Mouse (Mus musculus): ENCODE results near the gene Rbm18.

Rbm18 gene

GRCm38 (mm10) chr2:36104436-36104955, 32.1 kb downstream of the Rbm18 start:
- no peak for DNase-seq

DNA sequence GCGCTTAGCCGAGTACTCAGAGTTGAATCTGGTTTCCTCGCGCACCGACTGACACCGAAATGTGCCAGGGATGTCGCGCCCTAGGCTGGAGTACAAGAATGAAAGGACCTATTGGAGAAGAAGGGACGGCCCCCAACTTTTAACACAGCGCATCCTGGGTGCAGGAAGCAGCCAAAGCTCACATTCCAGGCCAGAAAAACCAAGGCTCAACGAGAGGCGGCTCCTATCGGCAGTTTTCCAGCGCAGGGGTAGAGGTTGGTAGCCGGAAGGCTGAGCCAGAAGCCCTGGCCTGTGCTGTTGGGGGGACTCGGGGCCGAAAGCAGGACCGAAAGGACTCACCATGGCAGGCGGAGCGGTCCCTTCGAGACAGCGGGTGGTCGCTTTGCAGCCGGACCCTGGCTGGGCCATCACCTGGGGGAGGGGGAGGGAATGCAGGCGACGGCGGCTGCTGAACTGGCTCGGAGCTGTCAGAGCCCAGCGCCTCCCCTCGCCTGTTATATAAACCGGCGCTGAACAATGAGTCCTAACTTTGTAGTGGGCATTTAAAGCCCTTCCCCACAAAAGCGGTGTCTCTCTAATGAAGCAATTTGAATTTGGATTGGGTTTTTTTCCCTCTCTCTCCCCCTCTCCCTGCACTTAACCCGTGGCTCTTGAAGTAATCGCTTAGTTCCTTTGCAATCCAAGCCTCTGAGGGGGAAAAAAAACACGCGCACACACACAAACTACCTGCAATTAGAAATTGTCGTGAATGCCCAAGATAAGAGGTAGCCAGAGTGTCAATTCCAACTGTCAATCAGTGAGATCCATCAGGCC, 32.8 kb downstream of the Rbm18 start:
- no peak for DNase-seq

DNA sequence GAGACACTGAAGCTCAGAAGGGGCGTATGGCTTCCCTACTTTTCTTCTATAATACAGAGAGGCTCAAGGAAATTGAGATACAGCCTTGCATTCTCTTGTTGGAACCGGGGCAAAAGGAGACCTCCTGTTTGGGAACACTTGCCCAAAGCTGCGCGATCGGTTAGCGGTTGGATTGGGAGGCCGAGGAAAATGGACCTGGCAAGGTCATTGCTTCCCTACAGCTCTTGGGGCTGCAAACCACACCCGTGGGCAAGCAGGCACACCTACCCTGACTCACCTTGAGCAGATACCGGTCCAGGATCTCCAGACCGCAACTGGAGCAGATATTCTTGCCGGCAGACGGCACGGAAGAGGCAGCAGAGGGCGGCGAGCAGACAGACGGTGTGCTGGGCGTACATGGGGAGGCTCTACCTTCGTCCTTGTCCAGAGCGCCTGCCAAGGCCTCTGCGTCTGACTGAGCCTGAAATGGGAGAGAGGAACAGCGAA, 33.5 kb downstream of the Rbm18 start:
- DNase-seq = peak; percentile 89

- DNase-seq = no peak
Observed at GRCm38 (mm10) chr2:36102559-36102946, 34.0 kb downstream of the Rbm18 start.

GRCm38 (mm10) chr2:36101866-36102558, 34.6 kb downstream of the Rbm18 start:
- no peak for DNase-seq

- DNase-seq = peak; percentile 92
Observed at GRCm38 (mm10) chr2:36099739-36100138, 36.8 kb downstream of the Rbm18 start.

GRCm38 (mm10) chr2:36098021-36098420, 38.6 kb downstream of the Rbm18 start:
- DNase-seq = no peak

DNA sequence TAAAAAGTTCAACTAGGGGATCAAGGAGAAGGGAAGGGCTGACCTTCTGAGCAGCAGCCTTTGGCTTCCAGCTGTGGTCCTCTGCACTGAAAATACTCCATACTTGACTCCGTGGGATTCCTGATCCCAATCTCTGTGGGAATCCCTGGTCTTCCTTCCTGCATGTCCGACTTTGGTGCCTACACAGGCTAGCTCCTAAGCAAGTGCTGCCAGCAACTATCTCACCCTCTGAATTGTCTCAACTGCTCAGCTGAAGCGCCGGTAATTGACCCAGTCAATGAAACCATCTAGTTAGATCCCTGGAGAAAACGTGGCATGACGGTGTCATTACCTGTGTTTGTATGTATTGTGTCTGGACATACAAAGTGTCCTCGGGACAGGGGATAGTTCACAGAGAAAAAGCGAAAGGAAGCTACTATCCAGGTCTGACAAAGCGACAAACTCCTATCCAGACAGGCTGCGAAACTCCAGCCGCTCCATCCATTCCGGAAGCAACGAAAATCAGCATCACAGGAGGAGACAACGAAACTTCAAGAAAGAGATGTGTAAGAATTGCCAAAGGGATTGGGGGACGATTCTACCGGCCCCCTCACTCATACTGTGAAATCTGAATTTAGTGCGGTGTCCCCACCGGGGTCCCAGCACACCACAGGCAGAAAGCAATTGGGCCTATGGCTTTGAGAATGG, 39.3 kb downstream of the Rbm18 start:
- no peak for DNase-seq

GRCm38 (mm10) chr2:36093914-36094475, 42.6 kb downstream of the Rbm18 start:
- DNase-seq = no peak

DNA sequence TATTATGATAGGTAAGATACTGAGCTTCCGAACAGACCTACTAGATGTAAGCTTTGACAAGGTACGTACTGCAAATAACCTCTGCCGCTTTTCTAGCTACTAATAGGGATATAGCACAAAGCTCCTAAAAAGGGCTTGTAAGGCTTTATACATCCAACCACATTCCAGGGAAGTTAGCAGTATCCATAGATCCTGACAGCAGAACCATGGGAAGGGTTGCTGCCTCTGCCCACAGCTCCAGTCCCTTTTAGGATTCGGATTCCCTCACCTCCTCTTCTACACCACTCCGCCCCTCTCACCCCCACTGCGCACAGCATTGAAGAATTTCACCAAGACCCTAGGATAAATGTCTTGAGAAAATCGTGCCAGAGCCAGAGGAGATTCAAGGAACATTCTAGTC, 43.3 kb downstream of the Rbm18 start:
- DNase-seq = no peak

DNA sequence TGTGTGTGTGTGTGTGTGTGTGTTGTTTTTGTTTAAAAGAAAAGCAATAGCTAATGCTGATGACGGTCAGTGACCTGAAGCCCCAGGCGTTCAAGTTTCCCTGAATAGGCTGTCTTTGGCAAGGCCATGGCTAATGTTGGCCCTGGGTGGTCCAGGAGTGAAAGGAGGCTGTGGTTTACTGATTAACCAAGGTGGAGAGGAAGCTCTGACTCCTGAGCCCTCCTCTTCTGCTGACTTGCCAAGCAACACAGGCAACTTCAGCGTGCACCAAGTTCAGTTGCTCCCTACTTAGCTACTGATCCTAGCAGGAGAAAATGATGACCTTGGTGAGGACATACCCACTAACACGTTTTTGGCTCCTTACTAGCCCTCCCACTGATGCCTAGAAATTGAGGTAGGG, 43.8 kb downstream of the Rbm18 start:
- no peak for DNase-seq

DNA sequence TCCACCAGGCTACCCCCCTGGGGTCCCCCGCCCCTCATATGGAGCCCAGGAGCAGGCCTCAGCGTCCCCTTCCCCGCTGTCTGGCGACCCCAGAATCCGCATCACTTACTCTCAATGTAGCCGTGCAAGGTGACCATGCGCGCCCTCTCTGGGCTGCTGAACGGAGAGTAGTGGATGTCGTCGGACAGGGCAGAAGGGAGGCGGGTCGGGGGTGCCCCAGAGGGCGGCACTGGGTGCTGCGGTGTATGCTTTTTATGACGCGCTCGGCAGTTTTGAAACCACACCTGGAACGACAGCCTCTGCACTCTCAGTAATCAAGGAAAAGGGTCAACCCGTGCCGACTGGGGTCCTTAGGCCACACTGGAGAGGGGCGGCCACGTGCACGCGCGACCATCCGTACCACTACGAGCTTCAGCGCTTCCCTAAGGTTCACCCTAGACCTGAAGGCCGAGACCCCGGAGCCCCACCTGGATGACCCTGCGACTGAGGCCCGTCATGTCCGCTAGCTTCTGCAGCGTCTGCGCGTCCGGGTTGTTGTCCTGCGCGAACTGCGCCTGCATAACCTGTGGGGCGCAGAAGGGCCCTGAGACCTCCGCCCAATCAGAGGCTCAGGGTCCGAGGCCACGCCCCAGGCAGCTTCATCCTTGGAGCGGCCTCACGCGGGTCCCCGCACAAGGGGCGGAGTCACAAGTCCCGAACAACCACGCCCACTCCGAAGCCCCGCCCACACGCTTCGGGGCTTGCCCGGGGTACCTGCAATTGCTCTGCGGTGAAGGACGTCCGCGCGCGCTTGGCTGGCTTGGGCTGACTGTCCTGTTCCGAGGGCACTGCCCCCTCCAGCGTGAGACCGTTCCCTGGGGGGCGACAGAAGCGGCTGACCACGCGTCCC, 45.5 kb downstream of the Rbm18 start:
- DNase-seq = peak; percentile 90

- DNase-seq = no peak
Observed at GRCm38 (mm10) chr2:36089190-36089589, 47.4 kb downstream of the Rbm18 start.

DNA sequence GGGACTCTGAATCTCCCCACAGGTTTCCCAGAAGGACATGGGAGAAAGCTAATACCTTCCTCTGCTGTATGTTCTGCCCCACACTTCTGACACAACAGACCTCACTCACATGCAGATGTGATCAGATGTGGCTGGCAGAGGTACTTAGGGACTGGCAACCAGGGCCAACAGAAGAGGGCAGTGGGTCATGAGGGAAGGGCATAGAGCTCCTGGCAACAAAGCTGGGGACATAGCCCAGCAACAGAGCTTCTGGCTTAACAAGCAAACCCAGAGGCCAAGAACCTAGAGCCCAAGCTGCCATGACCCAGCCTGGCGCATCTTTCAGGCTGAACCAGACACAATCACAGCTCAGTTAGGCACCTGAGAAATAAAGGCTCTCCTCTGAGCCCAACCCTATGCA, 51.5 kb downstream of the Rbm18 start:
- no peak for DNase-seq

GRCm38 (mm10) chr2:36082802-36083580, 53.6 kb downstream of the Rbm18 start:
- no peak for DNase-seq

DNA sequence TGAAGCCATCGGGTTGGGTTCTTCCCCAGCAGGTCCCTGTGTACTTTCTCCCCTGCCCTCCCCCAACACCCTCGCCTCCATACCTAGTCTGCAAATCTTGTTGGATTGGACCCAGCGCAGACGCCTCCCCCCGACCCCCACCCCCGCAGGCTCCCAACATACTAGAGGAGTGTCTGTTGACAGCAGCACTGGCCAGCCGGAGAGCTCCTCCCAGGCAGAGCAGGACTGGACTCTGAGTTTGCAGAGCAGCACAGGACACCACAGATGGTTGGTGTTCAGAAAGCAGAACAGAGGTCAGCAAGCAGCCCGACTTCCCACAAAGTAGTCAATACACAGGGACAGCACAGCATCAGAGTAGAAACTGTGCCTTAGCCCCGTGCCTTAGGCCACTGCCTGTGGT, 55.1 kb downstream of the Rbm18 start:
- no peak for DNase-seq

GRCm38 (mm10) chr2:36077160-36077761, 59.3 kb downstream of the Rbm18 start:
- DNase-seq = no peak

DNA sequence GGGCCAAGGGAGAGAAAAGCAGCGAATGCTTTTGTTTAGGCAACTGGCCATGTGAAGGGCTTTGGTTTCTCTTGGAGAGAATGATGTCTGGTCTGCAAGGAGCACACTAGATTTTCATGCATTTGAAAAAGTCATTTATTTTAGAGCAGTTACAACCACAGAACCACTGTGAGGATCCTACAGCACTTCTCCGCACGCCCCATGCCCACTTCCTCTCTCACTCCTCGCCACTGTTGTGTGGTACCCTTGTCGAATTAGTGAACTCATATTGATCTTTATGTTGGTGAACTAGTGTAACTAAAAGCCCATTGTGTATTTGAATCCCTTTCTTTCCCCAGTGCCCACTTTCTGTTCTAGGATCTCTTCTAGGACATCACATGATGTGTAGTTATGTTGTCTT, 61.4 kb downstream of the Rbm18 start:
- no peak for DNase-seq

- DNase-seq = no peak
Observed at GRCm38 (mm10) chr2:36073781-36074180, 62.8 kb downstream of the Rbm18 start.

DNA sequence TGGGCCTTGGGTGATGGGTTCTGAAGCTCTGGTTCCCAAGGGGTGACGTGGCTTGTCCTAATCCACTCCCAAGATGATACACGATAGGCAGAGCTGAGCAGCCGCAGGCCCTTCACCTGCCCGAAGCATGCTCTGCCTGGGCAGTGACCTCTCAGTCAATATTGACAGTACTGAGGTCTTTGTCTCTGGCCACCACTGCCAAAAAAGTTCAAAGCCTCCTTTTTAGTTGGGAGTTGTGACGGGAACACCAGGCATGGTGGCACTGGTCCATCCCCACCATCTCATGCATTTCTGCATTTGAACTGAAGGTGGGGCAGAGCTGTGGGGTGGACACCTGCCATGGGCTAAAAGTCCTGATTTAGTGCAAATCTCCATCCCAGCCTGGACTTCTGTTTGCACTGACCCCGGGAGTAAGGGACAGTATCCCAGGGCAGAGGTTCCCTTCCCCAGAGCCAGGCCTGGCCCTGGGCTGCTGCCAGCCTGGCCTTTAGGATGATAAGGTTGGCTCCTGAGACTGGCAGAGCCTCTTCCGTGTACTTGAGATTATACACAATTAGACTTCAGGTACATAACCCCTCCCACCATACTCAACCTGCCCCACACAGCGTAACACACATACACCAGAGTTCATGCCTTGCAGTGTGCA, 64.8 kb downstream of the Rbm18 start:
- no peak for DNase-seq

Data from heart, adult 11 months (tissue).